Mouse (Mus musculus) bone marrow, adult 2 months (tissue): Measurements from ENCODE around the gene Hoxb2.

Experiments used
- CTCF ChIP-seq: fragments of 200-500 bp; IDR thresholded peaks from 2 replicates; pipeline ENCODE4 v1.5.1; 2011; ENCODE audit warnings: low read length, control low read depth; ENCODE audit not compliant: control insufficient read depth, insufficient read depth
- POLR2A ChIP-seq: fragments of 200-500 bp; IDR thresholded peaks from 2 replicates; pipeline ENCODE4 v1.6.1; 2011; ENCODE audit warnings: low read depth, mild to moderate bottlenecking, control low read depth, low read length, borderline replicate concordance; ENCODE audit not compliant: control insufficient read depth

- no peak for TF ChIP-seq POLR2A
- TF ChIP-seq CTCF = no peak
These were observed 18.4 kb downstream of the Hoxb2 start for GRCm38 (mm10) chr11:96368686-96369085.
